Mouse (Mus musculus): ENCODE data around the gene Zg16.

Zg16 gene

GRCm38 (mm10) chr7:127073221-127073620, 13.9 kb downstream of the Zg16 start:
- no peak for DNase-seq (ENCODE audit: low spot score)

DNA sequence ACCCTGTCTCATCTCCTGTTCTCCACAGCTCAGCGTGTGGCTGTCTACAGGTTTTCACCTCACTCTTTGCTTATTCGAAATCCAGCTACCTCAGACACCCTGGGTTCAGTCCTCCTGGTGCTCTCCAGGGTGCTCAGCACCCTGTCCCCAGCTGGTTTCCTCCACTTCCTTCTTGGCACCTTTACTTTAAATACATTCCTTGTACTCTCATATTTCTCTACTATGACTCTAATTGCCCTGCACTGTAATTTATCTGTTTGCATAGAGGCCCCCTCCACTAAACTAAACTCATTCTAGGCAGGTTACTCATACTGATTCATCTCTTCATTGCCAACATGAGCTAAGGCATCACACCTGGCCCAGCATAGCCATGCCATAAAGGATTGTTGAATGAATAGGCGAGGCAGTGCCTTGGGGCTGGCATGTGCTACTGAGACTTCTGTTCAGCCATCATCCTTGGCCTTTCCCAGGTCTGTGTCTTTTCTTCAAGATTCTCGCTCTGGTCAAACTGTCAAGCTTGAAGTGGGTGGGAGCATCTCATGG, 16.2 kb downstream of the Zg16 start:
- no peak for DNase-seq (ENCODE audit: low spot score)

GRCm38 (mm10) chr7:127066317-127066716, 20.8 kb downstream of the Zg16 start:
- DNase-seq (ENCODE audit: low spot score), result no peak

GRCm38 (mm10) chr7:127065538-127065937, 21.6 kb downstream of the Zg16 start:
- no peak for DNase-seq (ENCODE audit: low spot score)

- DNase-seq (ENCODE audit: low spot score), result no peak
Observed at GRCm38 (mm10) chr7:127055026-127055585, 32.0 kb downstream of the Zg16 start.

DNA sequence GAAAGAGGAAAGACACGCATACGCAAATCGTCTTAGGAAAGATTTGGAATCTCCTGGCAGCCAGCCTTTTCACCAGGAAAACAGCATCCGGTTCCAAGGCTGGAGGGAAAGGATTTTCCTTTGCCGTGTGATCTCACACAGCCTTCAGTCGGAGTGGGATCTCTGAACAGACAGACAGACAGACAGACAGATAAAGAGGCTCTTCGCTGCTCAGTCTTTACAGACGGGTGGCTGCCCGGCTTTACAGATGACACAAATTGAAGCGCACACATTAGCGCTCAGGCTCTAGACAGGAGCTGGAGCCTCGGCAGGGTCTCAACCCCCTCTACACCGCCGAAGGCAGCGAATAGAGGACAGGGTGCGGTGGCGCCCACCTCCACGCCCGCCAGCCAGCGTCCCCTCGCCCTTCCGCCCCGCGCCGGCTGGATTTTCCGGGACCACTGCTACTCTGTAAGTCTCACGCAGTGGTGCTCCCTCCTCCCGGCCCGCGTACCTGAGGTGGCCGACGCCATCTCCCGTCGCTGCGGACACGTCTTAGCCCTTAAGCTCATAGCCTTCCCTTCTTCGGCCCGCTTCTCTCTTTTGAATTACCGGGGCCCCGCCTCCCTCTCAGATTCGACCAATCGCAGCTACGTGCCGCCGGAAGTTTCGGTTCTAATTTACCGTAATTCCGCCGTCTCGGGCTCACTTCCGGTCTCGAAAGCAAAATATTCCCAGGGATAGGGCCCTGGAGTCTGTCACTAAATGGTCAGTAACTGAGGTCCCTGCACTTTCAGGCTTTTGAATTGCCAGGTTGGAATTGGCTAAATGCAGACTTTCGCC, 45.1 kb downstream of the Zg16 start, which contains the start of gene Kif22:
TSS of gene Kif22 (minus strand) at position 621 of the 822 bp plus-strand sequence.
- peak; percentile 81 for DNase-seq (ENCODE audit: low spot score)

DNA sequence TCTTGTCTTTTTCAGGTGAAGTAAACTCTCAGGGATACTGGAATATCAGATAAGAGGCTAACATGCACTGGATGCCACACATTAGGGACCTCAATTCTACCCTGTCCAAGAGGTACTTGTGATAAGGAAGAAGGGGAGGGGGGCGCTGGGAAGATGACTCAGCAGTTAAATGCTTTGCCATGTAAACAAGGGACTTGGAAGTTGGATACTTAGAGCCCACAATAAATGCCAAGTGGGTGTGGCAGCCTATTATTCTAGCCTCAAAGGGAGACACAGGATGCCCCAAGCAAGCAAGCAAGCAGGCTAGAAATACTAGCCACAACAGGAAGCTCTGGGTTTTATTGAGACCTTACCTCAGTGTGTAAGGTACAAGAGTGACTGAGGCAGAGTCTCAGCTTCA, 55.9 kb downstream of the Zg16 start:
- DNase-seq (ENCODE audit: low spot score), result no peak

GRCm38 (mm10) chr7:127030172-127030571, 57.0 kb downstream of the Zg16 start:
- DNase-seq (ENCODE audit: low spot score), result no peak

GRCm38 (mm10) chr7:127027885-127028284, 59.2 kb downstream of the Zg16 start:
- DNase-seq (ENCODE audit: low spot score), result no peak

DNA sequence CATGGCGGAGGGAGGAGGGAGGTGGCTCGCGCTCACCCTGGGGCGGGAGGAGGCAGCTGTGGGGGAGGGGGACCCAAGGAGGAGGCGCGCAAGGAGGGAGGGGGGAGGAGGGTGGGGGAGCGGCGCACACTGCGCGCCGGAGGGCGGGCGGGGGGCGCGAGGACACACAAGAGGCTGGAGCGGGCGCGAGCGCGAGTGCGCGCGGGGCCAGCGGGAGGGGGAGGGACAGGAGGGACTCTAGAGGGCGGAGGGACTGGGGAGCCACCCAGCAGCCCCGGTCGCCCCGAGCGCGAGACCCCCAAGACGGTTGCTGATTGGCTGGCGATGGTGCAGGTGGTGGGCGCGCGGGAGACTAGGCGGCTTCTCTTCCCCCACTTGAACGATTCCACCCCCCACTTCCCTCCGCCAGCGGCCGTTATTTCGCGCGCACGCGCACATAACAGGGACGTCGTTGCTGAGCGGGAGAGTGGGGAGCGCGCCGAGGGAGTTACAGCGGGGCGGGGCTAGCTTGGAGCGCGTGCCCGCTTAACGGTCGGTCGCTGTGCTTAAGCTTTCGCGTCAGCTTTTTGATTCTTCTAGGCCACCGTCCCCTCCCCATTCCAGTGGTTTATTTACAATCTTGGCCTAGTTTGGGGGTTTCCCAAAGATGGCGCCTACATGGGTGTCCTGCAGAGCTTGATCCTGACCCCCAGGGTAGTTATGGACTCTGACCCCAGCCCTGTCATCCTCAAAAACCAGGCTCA, 60.0 kb downstream of the Zg16 start, which contains the start of gene Maz:
TSS of gene Maz (minus strand) at position 54 of the 743 bp plus-strand sequence.
- DNase-seq (ENCODE audit: low spot score), result peak; percentile 98

GRCm38 (mm10) chr7:127026616-127026983, 60.5 kb downstream of the Zg16 start:
- DNase-seq (ENCODE audit: low spot score), result peak; percentile 65

DNA sequence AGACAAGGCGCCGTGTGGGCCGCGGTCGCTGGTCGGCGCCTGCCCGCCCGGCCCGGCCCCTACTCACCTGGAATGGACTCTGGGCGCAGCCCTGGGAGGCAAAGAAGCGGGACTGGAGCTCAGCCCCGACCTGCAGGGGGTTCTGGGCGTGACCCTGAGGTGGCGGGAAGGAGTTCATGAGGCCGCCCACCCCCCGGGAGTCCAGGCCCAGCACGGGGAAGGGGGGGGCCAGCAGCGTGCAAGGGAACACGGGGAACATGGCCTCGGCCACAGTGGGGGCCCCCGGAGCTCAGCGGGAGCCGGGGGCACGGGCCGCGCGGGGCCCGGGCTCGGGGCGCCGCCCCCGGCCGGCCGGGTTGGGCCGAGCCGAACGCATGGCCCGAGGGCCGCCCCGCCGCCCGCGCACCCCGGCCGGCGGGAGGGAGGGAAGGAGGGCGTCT, 60.9 kb downstream of the Zg16 start:
- DNase-seq (ENCODE audit: low spot score), result peak; percentile 51

DNA sequence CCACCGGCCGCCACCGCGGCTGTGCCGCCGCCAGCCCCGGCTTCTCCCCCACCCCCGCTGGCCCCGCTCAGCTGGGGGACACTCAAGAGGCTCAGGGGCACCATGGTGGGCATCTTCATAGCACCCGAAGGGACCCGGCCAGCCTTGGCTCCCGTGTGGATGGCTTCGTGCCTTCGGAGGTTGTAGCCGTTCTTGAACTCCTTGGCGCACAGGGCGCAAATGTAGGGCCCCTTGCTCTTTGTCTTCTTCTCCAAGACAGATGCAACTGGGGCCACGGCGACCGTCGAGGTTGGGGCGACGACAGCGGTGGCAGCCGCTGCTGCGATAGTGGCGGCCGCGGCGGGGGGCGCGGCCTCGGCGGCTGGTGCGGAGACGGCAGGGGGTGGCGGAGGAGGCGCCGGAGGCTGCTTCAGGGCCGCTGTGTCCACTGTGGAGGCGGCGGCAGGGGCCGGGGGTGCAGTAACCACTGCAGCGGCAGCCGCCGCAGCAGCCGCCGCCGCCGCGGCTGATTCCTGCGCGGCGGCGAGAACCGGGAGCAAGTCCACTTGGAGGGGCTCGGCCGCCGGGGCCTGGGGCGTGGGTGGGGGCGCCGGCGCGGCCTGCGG, 61.5 kb downstream of the Zg16 start:
- DNase-seq (ENCODE audit: low spot score), result peak; percentile 67

DNA sequence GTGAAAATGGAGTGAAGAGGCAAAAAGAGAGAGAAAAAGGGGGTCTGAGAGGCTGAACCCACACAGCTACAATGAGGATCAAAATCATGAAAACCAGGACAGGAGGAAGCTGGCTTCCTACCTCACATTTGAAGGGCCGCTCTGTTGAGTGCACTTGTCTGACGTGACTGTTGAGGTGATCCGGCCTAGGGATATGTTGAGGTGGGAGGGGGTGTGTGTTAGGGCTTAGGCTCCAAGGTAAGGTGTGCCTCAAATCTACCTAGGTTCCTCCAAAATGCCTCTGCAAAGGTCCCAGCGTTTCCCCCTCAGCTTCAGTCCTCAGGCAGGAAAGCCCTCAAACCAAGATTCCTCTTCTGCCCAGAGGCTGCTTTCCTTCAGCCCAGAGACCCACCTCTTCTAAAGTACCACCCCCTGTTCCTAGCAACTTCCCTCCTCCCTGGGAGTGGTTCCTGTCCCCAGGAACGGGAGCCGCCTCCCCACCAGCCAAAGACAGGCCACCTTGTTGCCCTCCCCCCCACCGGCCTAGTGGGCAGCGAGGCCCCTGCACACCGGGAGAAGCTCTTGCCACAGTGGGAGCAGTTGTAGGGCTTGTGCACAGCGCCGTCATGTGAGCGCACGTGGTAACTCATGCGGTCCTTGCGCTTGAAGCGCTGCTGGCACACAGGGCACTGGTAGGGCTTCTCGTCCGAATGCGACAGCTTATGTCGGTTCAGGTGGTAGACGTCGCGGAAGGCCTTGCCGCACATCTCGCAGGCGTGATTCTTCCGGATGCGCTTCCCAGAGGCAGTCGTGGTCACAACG, 62.2 kb downstream of the Zg16 start:
- DNase-seq (ENCODE audit: low spot score), result no peak

DNA sequence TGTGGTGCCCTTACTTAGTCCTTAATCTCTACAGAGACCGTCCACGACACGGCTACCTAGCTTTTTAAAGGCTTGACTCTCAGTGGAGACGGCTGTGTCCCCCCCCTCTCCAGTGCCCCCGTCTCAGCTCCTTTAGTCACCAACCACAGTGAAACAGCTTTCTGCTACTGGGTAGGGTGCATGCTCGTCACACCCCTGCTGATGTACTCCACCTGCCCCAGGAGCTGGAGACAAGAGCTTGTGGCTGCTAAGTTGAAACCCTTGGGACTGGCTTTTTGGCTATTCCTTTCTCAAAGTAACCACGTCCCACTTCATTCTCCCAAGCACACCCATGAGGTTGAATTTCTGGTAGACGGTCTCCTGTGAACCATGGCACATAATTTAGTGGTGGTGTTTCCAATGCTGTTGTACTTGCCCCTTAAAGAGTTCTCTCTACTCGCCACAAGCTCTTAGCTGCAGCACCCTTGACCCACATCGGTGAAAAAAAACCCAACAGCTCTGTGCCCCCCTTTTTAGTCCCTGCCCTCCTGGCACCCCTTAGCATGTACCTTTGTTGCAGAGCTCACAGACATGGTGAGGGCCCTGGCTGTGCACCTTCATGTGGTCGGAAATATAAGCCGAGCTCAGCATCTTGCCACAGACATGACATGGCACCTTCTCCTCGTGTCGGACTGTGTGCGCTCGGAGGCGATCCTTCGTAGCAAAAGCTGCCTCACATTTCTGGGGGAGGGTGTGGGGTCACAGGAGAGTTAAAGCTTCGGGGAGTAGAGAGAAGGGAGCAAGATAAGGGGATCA, 63.0 kb downstream of the Zg16 start:
- DNase-seq (ENCODE audit: low spot score), result no peak

DNA sequence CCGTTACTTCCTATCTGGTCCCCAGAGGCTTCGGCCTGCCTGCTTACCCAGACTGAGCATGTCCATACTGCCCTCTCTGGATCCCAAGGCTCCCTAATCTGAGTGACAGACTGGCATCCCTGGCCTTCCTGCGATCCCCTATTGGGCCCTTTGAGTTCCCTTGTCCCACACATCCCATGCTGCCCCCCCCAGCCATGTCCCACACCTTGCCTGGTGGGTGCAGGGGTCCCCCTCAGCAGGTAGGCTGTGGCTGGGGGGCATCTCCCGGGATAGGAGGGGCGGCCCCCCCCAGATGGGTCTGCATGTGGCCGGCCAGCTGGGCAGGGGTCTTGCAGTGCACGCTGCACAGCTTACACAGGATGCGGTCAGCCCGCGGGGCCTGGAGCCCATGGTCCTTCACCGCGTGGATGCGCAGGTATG, 63.8 kb downstream of the Zg16 start:
- DNase-seq (ENCODE audit: low spot score), result no peak

- no peak for DNase-seq (ENCODE audit: low spot score)
Observed at GRCm38 (mm10) chr7:127022528-127023271, 64.4 kb downstream of the Zg16 start.

DNA sequence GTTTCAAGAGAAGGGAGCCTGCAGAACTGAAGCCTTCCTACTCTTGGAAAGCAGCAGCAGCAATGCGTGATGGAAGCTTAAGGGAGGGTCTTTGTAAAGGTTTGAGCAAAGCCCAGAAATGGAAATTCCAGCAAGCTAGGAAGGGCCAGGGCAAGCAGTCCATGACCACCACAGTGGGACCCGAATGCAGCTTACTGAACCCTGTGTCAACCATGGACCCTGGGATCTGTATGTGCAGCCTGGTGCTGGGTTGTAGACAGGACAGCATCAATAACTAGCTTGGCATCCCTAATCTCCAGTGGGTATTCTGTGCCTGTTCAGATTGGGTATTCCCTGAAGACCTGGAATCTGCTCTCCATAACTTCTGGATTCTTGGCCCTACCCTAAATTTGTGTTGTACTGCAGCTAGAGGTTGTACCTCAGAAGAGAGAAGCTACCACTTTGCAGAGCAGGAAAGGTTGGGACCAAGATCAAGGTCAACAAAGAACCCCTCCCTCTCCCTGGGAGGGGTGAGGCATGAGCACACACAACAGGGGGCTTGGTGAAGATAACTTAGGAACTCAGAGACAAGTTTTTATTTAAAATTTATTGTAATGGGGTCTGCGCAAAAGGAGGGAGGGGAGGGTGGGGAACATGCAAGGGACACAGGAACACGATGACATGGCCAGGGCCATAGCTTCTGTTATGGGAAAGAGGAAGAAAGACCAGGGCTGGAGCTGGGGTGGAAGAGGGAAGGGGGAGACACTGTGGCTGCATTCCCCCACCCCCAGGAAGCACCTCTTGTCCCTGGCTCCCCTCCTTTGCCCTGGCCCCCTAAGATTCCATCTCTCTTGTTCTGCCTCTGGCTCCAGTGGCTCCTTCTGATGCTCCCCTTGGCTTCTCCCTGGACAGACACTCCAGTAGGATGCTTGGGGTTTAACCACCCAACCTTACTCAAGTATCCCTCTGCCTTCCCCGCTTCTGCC, 65.3 kb downstream of the Zg16 start:
- DNase-seq (ENCODE audit: low spot score), result no peak

All from spleen, adult 12 weeks (tissue).